Mouse (Mus musculus) ES-Bruce4 (cell line): ENCODE data around the gene Tmub1.

ENCODE experiments used
- EP300 ChIP-seq: IDR thresholded peaks from 2 replicates; pipeline ENCODE4 v1.6.1; 2011; ENCODE audit warnings: low read depth, low read length; ENCODE audit not compliant: insufficient read depth
- POLR2A ChIP-seq: IDR thresholded peaks from one replicate; pipeline ENCODE4 v1.8.1; 2011; ENCODE audit warnings: low read length; ENCODE audit not compliant: insufficient read depth

GRCm38 (mm10) chr5:24477909-24478308 is 30.3 kb upstream of the Tmub1 start:
- no peak for TF ChIP-seq EP300
- TF ChIP-seq POLR2A = no peak
